Mouse (Mus musculus) mouse trophoblast stem cell (cell line): ENCODE measurements around the gene Apex1.
"Not testable (repeated sequence)": the region's sequence is repeated elsewhere in the genome, so short reads cannot be mapped to it uniquely, and the experiment has no call there.

ENCODE experiments used
- in situ Hi-C, 2 experiments: fragments of 300-500 bp; cut with MseI, MboI; formaldehyde crosslinking; loops; 2 replicates in 1 of 2; 3 replicates in 1 of 2; pipeline ENCODE4 v1.15.1; 2025

Gene Apex1

GRCm38 (mm10) chr14:50924281-50925064 lies at the start of gene Apex1, which contains the start of gene Osgep:
Gene Apex1 (plus strand): TSS chr14:50924968.
Gene Osgep (minus strand): TSS chr14:50924893.
- in situ Hi-C loops = no loop called here

DNA sequence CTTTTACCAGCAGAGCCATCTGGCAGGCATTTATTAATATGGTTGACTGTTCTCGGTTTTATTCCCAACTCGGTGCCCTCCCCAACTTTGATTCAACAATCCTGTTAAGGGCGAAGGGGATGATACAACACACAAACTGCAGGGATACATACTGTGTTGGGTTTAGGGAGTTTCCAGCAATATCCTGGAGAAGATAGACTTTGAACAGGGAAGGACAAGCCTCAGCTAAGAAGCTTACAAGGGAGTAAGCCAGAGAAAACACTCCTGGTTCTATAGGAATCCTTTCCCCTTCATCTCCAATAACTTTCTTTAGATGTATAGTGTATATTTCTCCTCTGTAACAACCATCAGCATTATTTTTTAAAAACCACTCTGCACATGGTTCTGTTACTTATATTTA lies 49.6 kb upstream of the Apex1 start:
- in situ Hi-C loops = no loop called here

DNA sequence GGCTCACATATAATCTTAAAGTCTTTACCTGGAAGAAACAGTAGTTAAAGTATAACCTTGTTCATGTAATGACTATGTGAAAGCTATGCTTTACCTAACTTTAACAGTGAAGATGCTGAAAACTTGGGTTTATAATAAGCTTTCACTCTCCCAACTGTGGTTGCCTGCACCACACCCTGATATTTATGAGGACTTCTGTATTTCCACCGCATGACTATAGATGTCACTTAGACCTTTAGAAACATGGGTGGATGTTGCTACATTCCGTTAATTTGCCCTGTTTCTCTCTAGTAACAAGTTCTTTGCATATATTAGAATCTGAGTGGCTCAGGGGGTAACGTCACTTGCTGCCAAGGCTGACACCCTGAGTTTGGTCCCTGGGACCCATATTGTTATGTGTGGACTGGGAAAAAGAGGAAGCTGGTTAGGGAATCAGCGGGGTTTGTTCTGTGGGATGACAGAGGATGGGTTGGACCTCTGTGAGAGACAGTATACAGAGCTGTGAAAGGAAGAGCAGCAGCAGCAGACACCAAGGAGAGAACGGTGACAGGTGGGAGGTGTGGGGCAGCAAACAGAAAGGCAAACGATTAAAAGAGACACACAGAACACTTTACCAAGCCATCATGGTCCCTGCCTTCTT lies 49.1 kb upstream of the Apex1 start:
- in situ Hi-C loops = no loop called here

- in situ Hi-C loops = no loop called here
These were observed 48.4 kb upstream of the Apex1 start for GRCm38 (mm10) chr14:50876236-50876950.

DNA sequence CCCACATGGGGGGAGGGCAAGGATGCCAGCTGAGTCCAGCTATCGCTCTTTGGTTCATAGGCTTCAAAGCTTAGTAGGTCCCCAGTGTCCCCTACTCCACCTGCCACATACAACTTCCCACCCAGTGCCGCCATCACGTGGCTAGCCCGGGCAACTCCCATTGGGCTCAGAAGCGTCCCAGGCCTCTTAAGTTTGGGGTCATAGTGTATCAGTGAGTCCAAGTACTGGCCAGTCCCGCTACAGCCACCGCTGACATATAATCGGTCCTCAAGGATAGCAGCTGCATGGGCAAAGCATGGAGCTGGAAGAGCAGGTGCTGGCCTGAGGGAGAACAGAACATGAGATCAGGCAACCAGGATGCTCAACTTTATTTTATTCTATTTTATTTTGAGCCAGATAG lies 33.1 kb upstream of the Apex1 start:
- in situ Hi-C loops = no loop called here

DNA sequence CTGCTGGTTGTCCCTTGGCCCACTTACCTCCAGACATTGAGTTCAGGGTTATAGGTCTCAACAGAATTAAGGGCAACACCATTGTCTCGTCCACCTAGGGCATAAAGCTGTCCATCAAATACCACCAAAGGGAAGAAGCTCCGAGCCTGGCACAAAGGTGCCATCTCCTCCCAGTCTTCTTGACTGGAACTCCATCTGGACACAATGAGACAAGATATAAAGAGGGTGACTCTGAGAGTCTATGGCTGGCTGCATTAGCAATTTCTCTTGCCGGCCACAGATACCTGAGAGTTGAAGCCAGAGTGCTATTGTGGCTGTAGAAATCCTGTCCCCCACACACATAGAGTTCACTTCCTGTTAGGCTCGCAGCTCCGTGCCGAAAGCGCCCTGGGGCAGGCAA lies 32.7 kb upstream of the Apex1 start:
- in situ Hi-C loops = no loop called here

DNA sequence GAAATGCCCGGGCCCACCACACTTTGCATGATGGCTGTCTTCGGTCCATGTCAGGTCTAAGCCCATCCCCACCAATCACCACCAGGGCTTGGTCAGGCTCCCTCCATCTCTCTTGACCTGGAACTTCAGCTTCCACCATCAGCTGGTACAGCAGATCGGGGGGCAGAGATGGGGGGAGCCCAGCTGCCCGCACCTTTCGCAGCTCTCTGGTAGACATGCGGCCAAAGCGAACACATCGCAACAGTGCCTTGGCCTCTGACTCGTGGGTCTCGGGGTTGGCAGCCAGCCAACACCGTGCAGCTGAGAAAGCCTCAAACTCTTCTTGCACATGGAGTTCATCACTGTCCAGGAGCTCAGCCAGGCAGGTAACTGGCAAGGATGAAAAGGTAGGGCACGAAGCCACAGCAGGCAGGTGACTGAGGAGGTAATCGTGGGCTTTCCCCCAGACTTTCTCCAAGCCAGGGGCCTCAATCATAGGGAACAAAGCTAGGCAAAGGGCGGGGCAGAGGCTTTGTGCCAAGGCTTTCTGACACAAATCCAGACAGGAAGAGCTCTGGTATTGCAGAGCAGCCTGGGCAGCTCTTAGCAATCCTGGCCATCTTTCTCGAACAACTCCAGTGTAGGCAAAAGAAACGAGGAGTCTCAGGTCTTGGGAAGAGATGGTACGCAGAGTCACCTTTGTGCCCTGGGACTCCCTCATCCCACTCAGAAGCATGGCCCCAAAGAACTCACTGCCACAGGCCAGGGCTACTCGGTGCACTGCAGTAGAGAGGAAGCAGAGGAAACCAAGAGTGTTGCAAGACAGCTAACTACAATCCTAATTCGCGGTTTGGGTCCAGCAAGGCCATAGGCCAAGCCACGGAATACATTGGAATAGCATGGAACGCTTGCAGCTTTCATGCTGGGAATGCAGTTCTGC lies 32.0 kb upstream of the Apex1 start:
- in situ Hi-C loops = no loop called here

DNA sequence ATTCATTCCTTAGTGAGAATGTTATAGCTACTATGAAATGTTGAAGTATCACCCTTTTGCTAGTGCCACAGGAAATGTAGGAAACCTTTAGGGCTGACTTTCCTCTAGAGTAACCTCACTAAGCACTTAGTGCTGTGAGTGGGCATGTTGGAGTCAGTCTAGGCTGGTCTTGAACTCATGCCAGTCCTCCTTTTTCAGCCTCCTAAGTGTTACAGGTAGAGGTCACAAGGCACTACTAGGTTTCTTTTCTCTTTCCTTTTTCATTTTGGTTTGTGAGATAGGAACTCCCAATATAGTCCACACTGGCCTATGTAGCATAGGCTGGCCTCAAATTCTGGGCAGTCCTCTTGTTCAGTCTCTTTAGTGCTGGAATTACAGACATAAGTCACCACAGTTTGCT lies 29.4 kb upstream of the Apex1 start:
- in situ Hi-C loops = no loop called here

DNA sequence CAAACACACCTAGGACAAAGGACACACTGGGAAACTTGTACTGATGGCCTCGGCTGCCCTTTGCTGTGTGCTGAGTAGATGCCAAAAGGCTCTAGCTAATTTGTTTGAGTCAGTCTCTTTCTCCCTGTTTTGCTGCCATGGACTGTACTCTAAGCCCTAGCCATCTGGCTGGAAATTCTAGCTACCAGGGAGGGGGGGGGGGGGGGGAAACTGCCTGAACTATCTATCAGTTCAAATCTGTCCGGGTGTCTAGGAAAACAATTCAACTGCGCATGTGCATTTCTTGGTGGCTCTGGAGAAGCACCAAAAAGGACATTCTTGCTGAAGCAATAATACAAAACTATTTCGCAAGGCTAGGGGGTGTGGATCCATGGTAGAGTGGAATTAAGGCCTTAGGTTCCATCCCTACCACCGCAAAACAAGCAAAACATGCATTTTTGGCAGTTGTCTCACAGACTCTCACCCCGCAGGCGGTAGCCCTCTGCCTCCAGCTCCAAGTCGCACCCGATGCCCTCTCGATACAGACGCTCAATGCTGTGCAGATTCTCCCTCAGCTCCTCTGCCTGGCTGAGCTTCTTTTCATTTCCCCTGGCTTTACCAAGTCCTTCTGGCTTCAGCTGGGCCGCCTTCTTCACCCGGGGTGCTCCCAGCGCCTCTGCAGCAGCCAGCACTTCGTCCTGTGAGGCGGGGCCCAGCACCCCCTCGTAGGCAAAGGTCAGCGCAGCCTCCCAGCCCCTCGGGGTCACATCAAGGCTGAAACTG lies 28.6 kb upstream of the Apex1 start:
- in situ Hi-C loops = no loop called here

DNA sequence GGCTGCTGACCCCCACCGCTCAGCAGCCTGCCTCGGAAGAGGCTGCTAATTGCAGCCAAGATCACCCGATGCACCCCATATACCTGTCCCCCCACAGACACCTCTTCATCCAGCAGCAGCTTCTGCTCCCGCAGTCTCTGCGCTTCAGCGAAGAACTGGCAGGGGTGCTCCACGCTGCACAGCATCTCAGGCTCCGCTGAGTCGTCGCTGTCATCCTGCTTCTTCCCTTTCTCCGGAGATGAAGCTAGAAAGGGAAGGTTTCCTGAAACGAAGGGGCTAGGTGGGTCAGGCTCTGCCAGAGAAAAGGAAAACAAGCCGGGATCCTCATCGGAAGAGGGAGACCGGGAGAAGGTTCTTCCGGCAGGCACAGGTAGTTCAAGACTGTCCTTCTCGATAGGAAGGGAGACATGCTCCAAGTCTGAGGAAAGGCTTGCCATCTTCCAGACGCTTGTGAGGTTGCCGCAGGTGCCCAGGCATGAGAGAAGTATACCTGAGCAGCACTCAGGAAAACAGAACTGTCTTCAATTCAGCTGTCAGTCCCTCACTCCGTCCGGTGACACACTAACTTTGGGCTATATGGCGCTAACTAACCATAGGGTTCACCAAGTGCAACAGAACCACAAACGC lies 27.9 kb upstream of the Apex1 start:
- in situ Hi-C loops = no loop called here

DNA sequence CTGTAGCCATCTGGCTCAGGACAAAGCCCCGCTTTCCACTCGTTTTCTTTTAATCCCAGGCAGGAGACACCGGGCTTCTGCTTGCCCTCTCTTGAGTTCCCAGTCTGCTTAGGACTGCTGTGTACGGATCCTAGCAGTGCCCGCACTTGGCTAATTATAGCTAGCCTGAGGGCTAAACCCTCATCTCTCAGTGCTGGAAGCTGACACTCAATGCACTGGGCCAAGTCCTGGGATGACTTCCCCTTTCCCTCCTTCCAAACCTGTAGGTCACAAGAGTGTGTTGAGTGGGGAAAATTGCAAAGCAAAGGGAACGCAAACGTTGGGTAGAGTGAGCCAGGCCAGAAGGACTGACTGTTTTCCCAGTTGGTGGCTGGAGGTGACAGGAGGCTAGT lies 27.4 kb upstream of the Apex1 start, which contains the start of gene Klhl33:
Klhl33 (minus strand) TSS at position 134 of the 392 bp plus-strand sequence.
- in situ Hi-C loops = no loop called here

DNA sequence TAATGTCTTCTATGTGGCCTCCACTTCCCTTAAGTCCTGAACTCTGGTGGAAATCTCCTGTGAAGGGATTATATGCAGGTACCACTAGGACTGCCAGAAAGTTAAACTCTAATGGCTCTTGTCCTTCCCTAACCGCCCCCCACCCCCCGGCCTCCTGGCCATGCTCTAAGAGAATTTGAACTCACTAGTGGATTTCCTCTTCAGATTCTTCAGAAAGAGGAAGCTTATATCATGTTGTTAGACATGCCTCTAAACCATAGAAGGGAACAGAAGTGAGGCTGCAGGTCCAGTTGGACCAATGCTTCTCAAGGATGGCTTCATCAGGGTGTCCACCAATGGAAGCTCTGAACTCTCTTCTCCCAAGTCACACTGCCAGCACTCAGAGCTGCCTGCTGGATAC lies 26.8 kb upstream of the Apex1 start:
- in situ Hi-C loops = not testable (repeated sequence)

GRCm38 (mm10) chr14:50903973-50904827 lies 20.6 kb upstream of the Apex1 start:
- in situ Hi-C loops = no loop called here

DNA sequence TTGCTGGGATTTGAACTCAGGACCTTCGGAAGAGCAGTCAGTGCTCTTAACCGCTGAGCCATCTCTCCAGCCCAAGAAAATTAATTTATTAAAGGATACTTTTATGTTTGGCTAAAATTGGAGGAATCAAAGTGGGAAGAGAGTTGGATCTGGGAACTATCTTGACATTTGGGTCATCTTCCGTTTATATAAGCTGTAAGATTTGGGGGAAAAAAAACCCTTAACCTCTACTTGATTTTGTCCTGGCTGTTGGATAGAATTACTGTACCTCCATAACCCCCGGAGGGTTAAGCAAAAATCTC lies 20.0 kb upstream of the Apex1 start:
- in situ Hi-C loops = no loop called here

DNA sequence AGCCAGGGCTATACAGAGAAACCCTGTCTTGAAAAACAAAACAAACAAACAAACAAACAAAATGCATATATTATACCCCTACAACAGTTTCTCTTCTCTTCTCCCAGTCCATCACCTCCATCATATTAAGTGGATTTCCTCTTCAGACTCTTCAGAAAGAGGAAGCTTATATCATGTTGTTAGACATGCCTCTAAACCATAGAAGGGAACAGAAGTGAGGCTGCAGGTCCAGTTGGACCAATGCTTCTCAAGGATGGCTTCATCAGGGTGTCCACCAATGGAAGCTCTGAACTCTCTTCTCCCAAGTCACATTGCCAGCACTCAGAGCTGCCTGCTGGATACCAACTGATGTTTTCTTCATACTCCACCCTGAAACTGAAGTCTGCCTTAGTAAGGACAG lies 19.4 kb upstream of the Apex1 start:
- in situ Hi-C loops = not testable (repeated sequence)

DNA sequence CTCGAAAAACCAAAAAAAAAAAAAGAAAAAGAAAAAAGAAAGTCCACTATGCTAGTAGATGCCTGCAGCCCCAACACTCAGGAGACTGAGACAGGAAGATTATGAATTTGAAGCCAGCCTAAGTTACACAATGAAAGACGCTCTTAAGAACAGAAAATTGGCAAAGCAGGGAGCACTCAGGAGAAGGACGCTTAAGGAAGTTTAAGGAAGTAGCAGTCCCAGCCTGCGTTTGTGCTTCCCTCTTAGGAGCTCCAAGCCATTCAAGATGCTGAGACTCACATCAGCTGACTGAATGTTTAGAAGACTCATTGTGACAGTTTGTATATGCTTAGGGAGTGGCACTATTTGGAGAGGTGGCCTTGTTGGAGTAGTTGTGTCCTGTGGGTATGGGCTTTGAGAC lies 16.6 kb upstream of the Apex1 start:
- in situ Hi-C loops = no loop called here

DNA sequence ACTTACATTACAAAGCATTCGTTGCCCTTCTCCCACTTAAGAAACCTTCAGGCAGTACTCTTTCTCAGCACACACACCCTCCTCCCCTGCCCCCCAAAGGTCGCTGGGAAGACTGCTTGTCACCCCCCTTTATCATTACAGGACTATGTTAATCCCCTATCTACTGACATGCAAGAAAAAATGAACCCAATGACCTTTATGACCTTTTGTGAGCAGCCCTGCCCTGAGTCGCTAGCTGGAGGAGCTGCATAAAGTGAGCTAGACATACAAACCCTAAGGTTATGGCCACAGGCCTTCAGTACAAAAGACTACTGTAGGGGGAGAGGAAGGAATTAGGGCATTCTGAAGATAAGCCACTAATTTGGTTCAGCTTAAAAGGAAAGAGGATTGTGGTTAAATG lies 13.4 kb upstream of the Apex1 start:
- in situ Hi-C loops = no loop called here

DNA sequence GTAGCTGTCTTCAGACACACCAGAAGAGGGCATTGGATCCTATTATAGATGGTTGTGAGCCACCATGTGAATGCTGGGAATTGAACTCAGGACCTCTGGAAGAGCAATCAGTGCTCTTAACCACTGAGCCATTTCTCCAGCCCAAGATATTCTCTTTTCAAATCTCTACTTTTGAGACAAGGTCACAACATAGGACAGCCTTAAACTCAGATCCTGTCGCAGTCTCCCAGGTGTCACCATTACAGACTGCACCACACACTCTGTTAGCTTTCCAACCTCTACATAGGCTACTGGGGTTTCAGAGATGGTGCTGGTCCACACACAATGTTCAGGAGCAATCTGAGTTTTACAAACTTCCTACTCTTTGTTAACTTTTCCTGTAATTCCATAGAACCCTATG lies 1.3 kb upstream of the Apex1 start:
- in situ Hi-C loops = not testable (repeated sequence)

GRCm38 (mm10) chr14:50925111-50925920 lies 548 bp downstream of the Apex1 start:
- in situ Hi-C loops = no loop called here
